Mouse (Mus musculus) cerebral cortex, adult 2 months (tissue): ENCODE data around the gene Mrpl10.

Experiments
- WGBS: fragments of 180-500 bp; shearing (Covaris S2); methylation state at CpG from one replicate; pipeline ENCODE4 v1.1.7; 2018; 5-methylcytosine and 5-hydroxymethylcytosine counted together

The Mrpl10 gene

DNA sequence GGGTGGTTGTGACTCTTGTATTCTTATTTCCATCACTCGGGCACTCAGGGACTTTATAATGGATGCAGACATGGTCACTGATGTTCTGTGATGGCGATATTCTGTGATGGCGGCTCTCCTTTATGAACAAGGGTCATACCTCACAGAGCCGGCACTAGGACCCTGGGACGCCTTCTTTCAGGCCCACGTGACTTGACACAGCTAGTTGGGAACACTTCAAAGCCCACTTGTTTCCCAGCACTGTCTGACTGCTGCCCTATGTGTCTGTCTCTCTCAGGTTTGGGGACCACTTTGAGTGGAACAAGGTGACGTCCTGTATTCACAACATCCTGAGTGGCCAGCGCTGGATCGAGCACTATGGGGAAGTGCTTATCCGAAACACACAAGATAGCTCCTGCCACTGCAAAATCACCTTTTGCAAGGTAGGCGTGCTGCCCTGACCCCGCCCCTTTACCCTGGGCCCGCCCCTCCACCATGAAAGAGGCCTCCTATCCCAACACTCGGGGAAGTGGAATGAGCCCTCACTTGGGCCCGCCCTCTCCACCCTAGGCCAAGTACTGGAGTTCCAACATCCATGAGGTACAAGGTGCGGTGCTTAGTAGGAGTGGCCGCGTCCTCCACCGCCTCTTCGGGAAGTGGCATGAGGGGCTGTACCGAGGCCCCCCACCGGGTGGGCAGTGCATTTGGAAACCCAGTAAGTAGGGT is 25.4 kb downstream of the Mrpl10 start:
- WGBS = 73% methylated on average over 22 of the region's 22 CpGs

DNA sequence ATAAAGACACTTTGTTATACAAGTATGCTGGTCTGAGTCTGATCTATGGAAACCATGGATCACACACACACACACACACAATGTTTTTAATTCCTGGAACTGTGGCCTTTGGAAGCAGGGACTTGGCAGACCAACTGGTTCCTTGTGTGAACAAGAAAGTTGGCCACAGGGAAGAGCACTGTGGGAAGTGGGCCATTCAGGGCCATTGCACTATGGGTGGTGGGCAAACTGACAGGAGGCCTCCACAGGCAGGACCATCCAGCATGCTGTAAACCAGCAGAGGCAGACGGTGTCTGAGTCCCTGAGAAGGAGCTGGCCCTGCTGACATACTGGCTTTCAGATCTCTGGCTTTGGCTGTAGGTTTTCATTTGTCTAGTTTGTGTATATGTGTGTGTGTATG is 28.0 kb downstream of the Mrpl10 start:
- WGBS = 87% methylated on average over 1 of the region's 1 CpGs

DNA sequence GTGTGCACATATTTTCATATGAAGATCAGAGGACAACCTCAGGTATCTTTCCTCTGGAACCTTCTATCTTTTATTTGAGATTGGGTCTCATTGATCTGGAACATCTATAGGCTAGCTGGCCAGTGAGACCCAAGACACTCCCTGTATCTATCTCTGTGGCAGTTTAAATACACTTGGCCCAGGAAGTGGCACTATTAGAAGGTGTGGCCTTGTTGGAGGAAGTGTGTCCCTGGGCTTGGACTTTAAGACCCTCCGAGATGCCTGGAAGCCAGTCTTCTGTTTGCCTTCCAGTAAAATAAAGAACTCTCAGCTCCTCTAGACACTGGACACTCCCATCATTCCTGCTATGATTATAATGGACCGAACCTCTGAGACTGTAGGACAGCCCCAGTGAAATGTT is 28.4 kb downstream of the Mrpl10 start:
- WGBS = 91% methylated on average over 2 of the region's 2 CpGs

DNA sequence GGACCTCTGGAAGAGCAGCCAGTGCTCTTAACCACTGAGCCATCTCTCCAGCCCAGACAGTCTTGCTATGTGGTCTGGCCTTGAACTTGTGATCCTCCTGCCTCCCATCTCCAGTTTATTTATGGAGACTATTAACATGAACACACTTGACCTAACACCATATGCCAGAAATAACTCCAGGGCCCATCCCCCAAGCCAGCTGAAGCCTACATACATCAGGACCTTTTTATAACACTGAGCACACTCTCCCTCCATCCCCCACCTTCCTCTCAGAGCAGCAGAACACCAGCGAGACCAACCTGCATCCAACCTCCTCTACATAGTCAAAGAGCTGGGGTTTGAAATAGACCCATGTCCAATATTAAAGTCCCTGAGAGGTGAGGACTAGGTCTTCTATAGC is 29.8 kb downstream of the Mrpl10 start:
- WGBS = 33% methylated on average over 1 of the region's 1 CpGs

DNA sequence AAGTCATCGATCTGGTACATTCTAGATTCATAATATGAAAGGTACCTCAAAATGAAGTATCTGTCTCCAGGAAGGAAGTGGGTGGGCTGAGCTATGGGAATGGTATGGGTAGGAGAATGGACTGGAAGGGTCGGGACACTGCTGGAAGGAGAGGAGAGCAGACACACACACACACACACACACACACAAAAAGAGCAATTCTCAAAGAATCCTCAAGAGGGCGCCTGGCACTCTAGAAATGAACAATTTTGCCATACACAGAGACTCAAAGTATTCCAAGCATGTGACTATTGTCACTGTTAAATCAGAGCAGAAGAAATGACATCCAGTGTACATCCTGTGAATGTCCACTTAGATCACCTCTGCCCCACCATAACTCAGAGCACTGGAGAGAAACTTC is 31.2 kb downstream of the Mrpl10 start:
- WGBS = 25% methylated on average over 3 of the region's 3 CpGs

DNA sequence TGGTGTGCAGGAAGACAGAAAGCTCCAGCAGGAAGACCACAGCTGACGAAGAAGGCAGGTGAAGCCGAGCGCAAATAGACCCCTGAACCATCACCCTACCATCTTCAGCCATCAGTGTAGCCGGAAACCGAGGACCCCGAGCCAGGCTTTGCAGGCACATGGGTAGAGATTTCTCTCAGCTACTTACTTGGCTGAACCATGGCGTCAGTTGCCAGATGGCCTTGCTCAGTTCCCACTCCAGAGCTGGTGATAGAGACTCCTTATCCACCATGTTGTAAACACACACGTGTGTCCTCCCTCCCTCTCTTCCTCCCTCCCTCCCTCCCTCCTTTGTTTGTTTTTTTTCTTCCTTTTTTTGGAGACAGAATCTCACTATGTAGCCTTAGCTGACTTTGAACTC is 32.9 kb downstream of the Mrpl10 start:
- WGBS = 72% methylated on average over 8 of the region's 8 CpGs

DNA sequence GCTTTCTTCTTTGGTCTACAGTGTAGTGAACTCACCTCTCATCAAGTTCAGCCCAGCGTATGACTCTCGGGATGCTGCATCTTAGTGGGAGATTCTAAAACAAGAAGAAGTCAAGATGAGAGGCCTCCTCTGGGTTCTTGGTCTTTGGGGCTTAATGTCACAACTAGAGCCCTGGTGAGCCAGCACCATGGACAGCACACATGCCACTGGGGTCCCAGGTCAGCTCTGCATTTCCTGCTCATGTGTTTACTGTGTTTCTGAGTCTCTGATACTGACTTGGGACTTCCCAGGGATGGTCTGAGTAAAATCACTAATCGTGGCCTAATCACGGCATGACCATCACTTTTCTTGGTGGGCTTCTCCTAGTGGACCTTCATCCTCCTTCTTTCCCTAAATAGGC is 37.4 kb downstream of the Mrpl10 start:
- WGBS = 84% methylated on average over 4 of the region's 4 CpGs

DNA sequence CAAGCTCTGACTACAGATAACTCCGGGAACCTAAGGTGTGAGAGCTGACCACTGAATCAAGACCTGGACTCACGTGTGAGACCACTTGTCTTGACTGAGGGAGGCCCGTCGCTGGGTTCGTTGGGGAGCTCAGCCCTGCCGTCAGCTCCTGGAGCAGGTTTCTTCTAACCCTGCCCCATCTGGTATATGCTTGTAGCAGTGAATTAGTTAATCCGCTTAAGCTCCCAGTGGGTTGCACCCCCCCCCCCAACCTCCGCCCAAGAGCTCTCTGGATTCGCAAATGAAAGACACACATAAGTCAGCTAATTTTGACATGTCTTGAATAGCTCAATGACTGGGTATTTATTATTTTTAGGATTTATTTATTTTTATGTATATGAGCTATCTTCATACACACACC is 38.9 kb downstream of the Mrpl10 start:
- 55% methylated on average over 9 of the region's 9 CpGs for WGBS

DNA sequence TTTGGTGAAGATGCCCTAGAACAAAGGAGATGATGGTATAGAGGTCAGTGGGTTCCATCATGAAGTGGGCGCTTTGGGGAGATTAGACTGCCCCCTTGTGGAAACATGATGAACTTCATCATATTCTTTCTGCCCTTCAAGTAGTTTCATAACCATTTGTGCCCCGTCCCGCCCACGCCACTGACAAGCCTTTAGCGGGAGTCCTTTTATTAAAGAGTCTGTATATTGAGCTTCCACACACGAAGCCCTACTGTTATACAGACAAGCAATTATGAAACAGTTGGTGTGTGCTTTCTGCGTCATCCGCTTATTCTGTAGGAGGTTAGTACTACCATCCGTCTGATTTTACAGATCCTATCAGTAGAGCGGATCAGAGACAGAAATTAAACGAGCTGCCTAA is 41.6 kb downstream of the Mrpl10 start:
- 28% methylated on average over 11 of the region's 11 CpGs for WGBS

DNA sequence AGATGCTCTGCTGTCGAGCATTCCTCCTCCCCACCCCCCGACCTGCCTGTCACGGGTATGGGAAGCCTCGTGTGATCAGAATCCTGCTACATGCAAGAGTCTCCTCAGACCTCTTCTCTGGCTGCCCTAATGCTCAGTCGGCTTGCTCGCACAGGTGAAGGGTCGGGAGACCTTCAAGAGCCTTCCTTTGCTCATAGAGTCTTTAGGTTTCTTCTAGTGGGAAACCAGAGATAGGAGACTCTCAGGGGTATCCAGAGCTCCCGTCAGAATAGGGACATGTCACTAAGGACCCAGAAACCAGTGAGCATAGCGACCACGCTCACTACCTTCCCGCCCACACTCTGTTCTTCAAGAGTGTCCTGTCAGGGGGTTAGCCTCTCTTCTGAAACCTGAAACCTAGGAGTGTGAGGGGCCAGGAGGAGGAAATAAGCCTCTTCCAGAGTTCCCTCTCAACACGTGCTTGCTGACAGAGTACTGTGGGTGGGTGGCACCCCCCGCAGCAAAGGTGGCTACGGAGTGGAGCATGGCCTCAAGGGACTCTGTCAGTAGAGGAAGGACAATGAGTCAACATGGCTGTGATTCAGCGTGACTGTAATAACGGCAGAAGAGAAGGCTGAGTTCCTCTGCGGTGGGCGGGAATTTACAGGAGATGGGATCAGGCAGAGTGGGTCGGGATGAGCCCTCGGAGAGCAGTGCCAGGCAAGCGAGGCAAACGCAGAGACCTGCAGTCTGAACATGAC is 42.2 kb downstream of the Mrpl10 start:
- WGBS = 35% methylated on average over 22 of the region's 22 CpGs

DNA sequence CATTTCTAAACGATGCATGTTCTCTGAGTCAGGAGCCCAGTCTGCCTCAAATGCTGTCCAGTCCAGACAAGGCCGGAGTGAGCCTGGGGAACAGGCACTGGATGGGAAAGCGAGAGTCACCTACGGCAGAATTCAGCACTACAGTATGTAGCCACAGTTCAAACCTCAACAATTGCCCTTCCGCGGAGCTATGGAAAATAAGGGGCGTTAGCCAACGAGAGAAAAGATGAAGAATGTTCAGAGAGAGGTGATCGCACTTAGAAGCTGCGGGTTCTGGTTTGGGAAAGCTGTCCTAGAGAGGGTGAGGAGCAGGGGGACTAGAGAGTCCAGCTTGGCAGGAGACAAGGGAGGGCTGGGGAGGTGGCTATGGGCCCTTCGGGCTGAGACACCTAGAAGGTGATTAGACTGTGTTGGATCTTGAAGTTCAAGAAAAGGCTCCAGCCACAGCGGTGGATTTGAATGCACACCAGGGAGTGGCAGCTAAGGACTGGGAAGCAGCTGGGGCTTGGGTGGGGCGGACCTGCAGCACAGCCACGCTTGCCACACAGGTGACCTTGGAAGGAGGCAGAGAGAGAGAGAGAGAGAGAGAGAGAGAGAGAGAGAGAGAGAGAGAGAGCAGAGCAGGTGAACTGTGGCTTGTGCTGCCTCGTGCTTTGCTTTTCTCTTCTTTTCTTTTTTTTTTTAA is 43.6 kb downstream of the Mrpl10 start:
- 88% methylated on average over 15 of the region's 15 CpGs for WGBS

DNA sequence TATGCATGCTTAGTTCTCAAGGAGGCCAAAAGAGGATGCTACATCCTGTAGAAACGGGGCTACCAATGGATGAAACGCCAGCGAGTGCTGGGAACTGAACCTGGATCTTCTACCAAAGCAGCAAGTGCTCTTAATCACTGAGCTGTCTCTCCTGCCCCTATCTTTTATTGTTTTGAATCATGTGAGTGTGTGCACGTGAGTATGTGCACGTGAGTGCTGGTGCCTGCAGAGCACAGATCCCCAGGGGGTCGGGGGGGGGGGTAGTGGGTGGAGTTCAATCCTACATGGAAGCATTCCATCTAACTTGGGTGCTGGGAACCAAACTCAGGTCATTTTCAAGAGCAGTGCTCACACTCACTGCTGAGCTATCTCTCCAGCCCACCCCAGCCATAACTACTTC is 45.0 kb downstream of the Mrpl10 start:
- WGBS = 62% methylated on average over 6 of the region's 6 CpGs

DNA sequence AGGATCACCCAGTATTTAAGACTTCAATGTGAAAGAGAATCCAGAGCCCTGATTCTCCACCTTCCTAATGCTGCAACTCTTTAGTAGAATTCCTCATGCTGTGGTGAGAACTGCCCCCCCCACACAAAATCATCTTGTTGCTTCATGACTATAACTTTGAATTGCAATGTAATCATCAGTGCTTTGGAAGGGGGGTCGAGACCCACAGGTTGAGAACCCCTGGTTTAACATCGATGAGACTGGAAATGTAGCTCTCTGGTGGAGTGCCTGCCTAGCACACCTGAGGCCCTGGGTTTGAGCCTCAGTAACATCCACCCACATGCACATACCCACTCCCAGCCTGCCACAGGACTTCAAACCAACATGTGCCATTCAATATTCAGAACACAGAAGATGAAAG is 53.2 kb downstream of the Mrpl10 start:
- WGBS = 69% methylated on average over 2 of the region's 2 CpGs

DNA sequence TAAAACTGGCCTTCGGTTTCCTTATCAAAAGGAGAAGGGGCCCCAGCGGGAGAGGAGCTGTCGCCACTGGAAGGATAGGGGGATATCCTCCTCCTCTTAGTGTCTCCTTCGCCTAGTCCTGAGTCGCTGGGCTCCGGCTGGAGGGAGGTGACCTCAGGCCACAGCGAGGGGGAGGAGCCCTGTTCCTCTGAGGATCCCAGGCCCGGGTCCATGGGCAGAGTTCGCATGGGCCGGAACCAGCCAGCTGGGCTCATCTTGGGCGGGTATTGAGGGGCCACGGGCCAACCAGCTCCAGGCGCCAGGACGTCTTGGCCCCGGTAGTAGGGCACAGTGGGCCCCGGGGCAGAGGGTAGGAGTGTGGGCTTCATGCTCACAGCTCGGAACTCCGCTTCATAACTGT is 57.4 kb downstream of the Mrpl10 start:
- 35% methylated on average over 18 of the region's 18 CpGs for WGBS
